Mouse (Mus musculus): ENCODE data around the gene Prcd. TPM values are rescaled to one million over a fixed set of nuclear protein-coding genes. Genes with fewer than 3 reads are reported as not detected.

The Prcd gene
- polyA plus RNA-seq, 1 experiment from 2014 or later = 0.51 TPM

- WGBS = 70% methylated on average over 14 of the region's 14 CpGs
- no peaks in the 10 kb centered on the region for H3K4me1 ChIP-seq
- H3K27me3 ChIP-seq (replicated peaks) = no peaks in the 10 kb centered on the region
- H3K36me3 ChIP-seq = peaks cover 51% of the 10 kb centered on the region
- H3K9me3 ChIP-seq = no peaks in the 10 kb centered on the region
- no peak overlapping the region for H3K9ac ChIP-seq
- H3K4me3 ChIP-seq = no peak overlapping the region
- no peak overlapping the region for H3K27ac ChIP-seq (replicated peaks)
- no peak for ATAC-seq (ENCODE audit: extremely low read depth, insufficient number of reproducible peaks, low FRiP score, low TSS enrichment)
- H3K4me2 ChIP-seq = no peak overlapping the region
Observed at GRCm38 (mm10) chr11:116682501-116683144, 29.3 kb downstream of the Prcd start.

GRCm38 (mm10) chr11:116683777-116684176, 30.4 kb downstream of the Prcd start:
- 72% methylated on average over 4 of the region's 4 CpGs for WGBS
- Histone ChIP-seq H3K27me3 (replicated peaks) (no peaks in the 10 kb centered on the region), H3K36me3 (peaks cover 41% of the 10 kb centered on the region), H3K4me1 (no peaks in the 10 kb centered on the region), H3K4me3 (no peak overlapping the region), H3K27ac (replicated peaks) (no peak overlapping the region), H3K9ac (no peak overlapping the region), H3K9me3 (no peaks in the 10 kb centered on the region), H3K4me2 (no peak overlapping the region)
- ATAC-seq (ENCODE audit: extremely low read depth, insufficient number of reproducible peaks, low FRiP score, low TSS enrichment) = no peak

- 74% methylated on average over 9 of the region's 9 CpGs for WGBS
Observed at GRCm38 (mm10) chr11:116685729-116686128, 32.4 kb downstream of the Prcd start.

GRCm38 (mm10) chr11:116687897-116688296, 34.6 kb downstream of the Prcd start:
- Histone ChIP-seq H3K27me3 (replicated peaks) (peaks cover 9% of the 10 kb centered on the region), H3K4me2 (no peak overlapping the region), H3K27ac (replicated peaks) (no peak overlapping the region), H3K36me3 (peaks cover 22% of the 10 kb centered on the region), H3K4me1 (no peaks in the 10 kb centered on the region), H3K9me3 (no peaks in the 10 kb centered on the region), H3K9ac (no peak overlapping the region), H3K4me3 (no peak overlapping the region)
- 73% methylated on average over 8 of the region's 8 CpGs for WGBS
- no peak for ATAC-seq (ENCODE audit: extremely low read depth, insufficient number of reproducible peaks, low FRiP score, low TSS enrichment)

More at GRCm38 (mm10) chr11:116685729-116686128, 32.4 kb downstream of the Prcd start:
- H3K27me3 ChIP-seq (replicated peaks) = no peaks in the 10 kb centered on the region
- no peak for ATAC-seq (ENCODE audit: extremely low read depth, insufficient number of reproducible peaks, low FRiP score, low TSS enrichment)
- no peaks in the 10 kb centered on the region for H3K9me3 ChIP-seq
- H3K4me2 ChIP-seq = no peak overlapping the region
- H3K9ac ChIP-seq = no peak overlapping the region
- H3K27ac ChIP-seq (replicated peaks) = no peak overlapping the region
- no peak overlapping the region for H3K4me3 ChIP-seq
- H3K36me3 ChIP-seq = peaks cover 32% of the 10 kb centered on the region
- H3K4me1 ChIP-seq = no peaks in the 10 kb centered on the region

GRCm38 (mm10) chr11:116689622-116690021, 36.3 kb downstream of the Prcd start:
- Histone ChIP-seq H3K4me3 (no peak overlapping the region), H3K4me1 (peaks cover 8% of the 10 kb centered on the region), H3K27me3 (replicated peaks) (peaks cover 24% of the 10 kb centered on the region), H3K9ac (no peak overlapping the region), H3K4me2 (no peak overlapping the region), H3K27ac (replicated peaks) (no peak overlapping the region), H3K36me3 (peaks cover 13% of the 10 kb centered on the region), H3K9me3 (no peaks in the 10 kb centered on the region)
- ATAC-seq (ENCODE audit: extremely low read depth, insufficient number of reproducible peaks, low FRiP score, low TSS enrichment) = no peak
- WGBS = 95% methylated on average over 10 of the region's 10 CpGs

- peaks cover 2% of the 10 kb centered on the region; the same call in 1 of the 2 replicates for H3K36me3 ChIP-seq
- no peaks in the 10 kb centered on the region for H3K9me3 ChIP-seq
- peaks cover 12% of the 10 kb centered on the region for H3K4me1 ChIP-seq
- 62% methylated on average over 18 of the region's 18 CpGs for WGBS
- peaks cover 37% of the 10 kb centered on the region for H3K27me3 ChIP-seq (replicated peaks)
- no peak overlapping the region for H3K4me3 ChIP-seq
- H3K27ac ChIP-seq (replicated peaks) = no peak overlapping the region
- H3K9ac ChIP-seq = no peak overlapping the region
- H3K4me2 ChIP-seq = no peak overlapping the region
- no peak for ATAC-seq (ENCODE audit: extremely low read depth, insufficient number of reproducible peaks, low FRiP score, low TSS enrichment)
Observed at GRCm38 (mm10) chr11:116690701-116691575, 37.6 kb downstream of the Prcd start.

- Histone ChIP-seq H3K27me3 (replicated peaks) (peaks cover 65% of the 10 kb centered on the region), H3K27ac (replicated peaks) (no peak overlapping the region), H3K36me3 (no peaks in the 10 kb centered on the region), H3K9ac (peak overlapping the region; percentile 79), H3K4me2 (peak overlapping the region; percentile 91), H3K9me3 (no peaks in the 10 kb centered on the region), H3K4me3 (peak overlapping the region; percentile 61), H3K4me1 (peaks cover 18% of the 10 kb centered on the region)
- ATAC-seq (ENCODE audit: extremely low read depth, insufficient number of reproducible peaks, low FRiP score, low TSS enrichment) = no peak
- WGBS = 32% methylated on average over 4 of the region's 4 CpGs
Observed at GRCm38 (mm10) chr11:116693899-116694249, 40.5 kb downstream of the Prcd start.

GRCm38 (mm10) chr11:116694250-116695193, 41.2 kb downstream of the Prcd start:
- WGBS = under 1% methylated on average over 72 of the region's 73 CpGs
- no peak overlapping the region for H3K27ac ChIP-seq (replicated peaks)
- no peaks in the 10 kb centered on the region for H3K9me3 ChIP-seq
- peak overlapping the region; percentile 79 for H3K9ac ChIP-seq
- peak overlapping the region; percentile 61 for H3K4me3 ChIP-seq
- H3K27me3 ChIP-seq (replicated peaks) = peaks cover 65% of the 10 kb centered on the region
- peak overlapping the region; percentile 91 for H3K4me2 ChIP-seq
- no peaks in the 10 kb centered on the region for H3K36me3 ChIP-seq
- no peak for ATAC-seq (ENCODE audit: extremely low read depth, insufficient number of reproducible peaks, low FRiP score, low TSS enrichment)
- H3K4me1 ChIP-seq = peaks cover 18% of the 10 kb centered on the region

- Histone ChIP-seq H3K4me2 (peak overlapping the region; percentile 91; the same call in 1 of the 2 replicates), H3K27ac (replicated peaks) (no peak overlapping the region), H3K36me3 (no peaks in the 10 kb centered on the region), H3K9me3 (no peaks in the 10 kb centered on the region), H3K27me3 (replicated peaks) (peaks cover 65% of the 10 kb centered on the region), H3K9ac (no peak overlapping the region), H3K4me1 (peaks cover 18% of the 10 kb centered on the region), H3K4me3 (no peak overlapping the region)
- WGBS = 31% methylated on average over 23 of the region's 23 CpGs
- no peak for ATAC-seq (ENCODE audit: extremely low read depth, insufficient number of reproducible peaks, low FRiP score, low TSS enrichment)
Observed at GRCm38 (mm10) chr11:116695194-116695880, 42.0 kb downstream of the Prcd start.

GRCm38 (mm10) chr11:116696426-116696825, 43.1 kb downstream of the Prcd start:
- H3K9ac ChIP-seq = no peak overlapping the region
- 76% methylated on average over 4 of the region's 4 CpGs for WGBS
- H3K9me3 ChIP-seq = no peaks in the 10 kb centered on the region; the same call in 1 of the 2 replicates
- H3K36me3 ChIP-seq = no peaks in the 10 kb centered on the region
- peaks cover 65% of the 10 kb centered on the region for H3K27me3 ChIP-seq (replicated peaks)
- no peak for ATAC-seq (ENCODE audit: extremely low read depth, insufficient number of reproducible peaks, low FRiP score, low TSS enrichment)
- H3K4me1 ChIP-seq = peaks cover 24% of the 10 kb centered on the region
- no peak overlapping the region for H3K27ac ChIP-seq (replicated peaks)
- H3K4me3 ChIP-seq = no peak overlapping the region
- no peak overlapping the region for H3K4me2 ChIP-seq
